Mouse (Mus musculus): ENCODE measurements at regions not wholly inside any gene's neighbourhood (a gene's known extent, or its start where the extent isn't known, plus 50 kb on each side); places are given as distances from the start of the nearest gene placed in this dataset.

- no peak for TF ChIP-seq CTCF (conservative IDR thresholded peaks at IDR 0.05; ENCODE audit: low read length)
- TF ChIP-seq NANOG (IDR thresholded peaks at IDR 0.05; ENCODE audit: borderline replicate concordance, low read length) = no peak
These were observed 148.9 kb upstream of the Tsc22d1 start for GRCm38 (mm10) chr14:76265819-76266218.

All from E14TG2a.4 (cell line).